Mouse (Mus musculus) kidney, adult 2 months (tissue): ENCODE measurements around the gene Car4.

Experiments used
- CTCF ChIP-seq: fragments of 200-500 bp; conservative IDR thresholded peaks from 2 replicates; pipeline ENCODE4 v1.5.1; 2011; ENCODE audit warnings: low read depth, mild to moderate bottlenecking, control low read depth, low read length, moderate library complexity, mixed read lengths; ENCODE audit not compliant: insufficient read depth, insufficient read length
- POLR2A ChIP-seq: fragments of 200-500 bp; IDR thresholded peaks from one replicate; pipeline ENCODE4 v1.6.1; 2011; ENCODE audit warnings: low read depth, low read length, control low read depth

DNA sequence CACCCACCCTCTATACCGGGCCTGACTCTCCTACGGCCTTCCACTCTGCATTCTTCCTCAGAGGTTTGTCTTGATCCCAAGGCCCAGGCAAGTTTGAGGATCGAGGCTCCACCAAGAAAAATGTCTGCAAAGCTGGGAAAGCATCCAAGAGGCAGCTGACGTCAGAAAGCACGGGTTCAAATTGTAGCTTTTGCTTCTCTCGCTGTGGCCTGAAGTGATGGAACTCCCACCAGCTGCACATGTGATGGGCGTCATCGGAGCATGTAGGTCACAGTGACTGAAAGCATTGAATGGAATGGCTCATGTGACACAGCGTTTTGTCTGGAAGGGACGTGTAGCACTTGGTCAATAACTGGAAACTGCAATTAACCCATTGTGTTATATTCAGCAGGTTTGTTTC is 17.4 kb upstream of the Car4 start:
- TF ChIP-seq CTCF (no peak), POLR2A (no peak)
